Mouse (Mus musculus) embryonic facial prominence, embryonic 13.5 days (tissue): ENCODE measurements around the gene Dusp6. TPM values are rescaled to one million over a fixed set of nuclear protein-coding genes. Genes with fewer than 3 reads are reported as not detected.

Source experiments
- ATAC-seq: fragments of 200-750 bp; cut with Nextera tagmentation; 2 replicates; pipeline ENCODE4 v1.8.0; 2017; ENCODE audit warnings: low read depth; ENCODE audit not compliant: insufficient number of reproducible peaks, insufficient read depth, low FRiP score, low TSS enrichment
- H3K27ac ChIP-seq: fragments of 300-500 bp; sonication (generic); 2 replicates; pipeline ENCODE4 v1.5.1; 2015; ENCODE audit warnings: moderate library complexity, mild to moderate bottlenecking, inconsistent platforms
- H3K27me3 ChIP-seq: fragments of 300-500 bp; sonication (generic); 2 replicates; pipeline ENCODE4 v1.6.1; 2015; ENCODE audit warnings: mild to moderate bottlenecking, inconsistent platforms
- H3K36me3 ChIP-seq: fragments of 300-500 bp; sonication (generic); 2 replicates; pipeline ENCODE4 v1.6.1; 2015; ENCODE audit warnings: mild to moderate bottlenecking, inconsistent platforms
- H3K4me1 ChIP-seq: fragments of 300-500 bp; sonication (generic); 2 replicates; pipeline ENCODE4 v1.6.1; 2015; ENCODE audit warnings: inconsistent platforms
- H3K4me2 ChIP-seq: fragments of 300-500 bp; sonication (generic); 2 replicates; pipeline ENCODE4 v1.6.1; 2015; ENCODE audit warnings: moderate library complexity, mild to moderate bottlenecking, inconsistent platforms
- H3K4me3 ChIP-seq: fragments of 300-500 bp; sonication (generic); 2 replicates; pipeline ENCODE4 v1.5.1; 2015; ENCODE audit warnings: mild to moderate bottlenecking, inconsistent platforms
- H3K9ac ChIP-seq: fragments of 300-500 bp; sonication (generic); 2 replicates; pipeline ENCODE4 v1.6.1; 2015; ENCODE audit warnings: mild to moderate bottlenecking, inconsistent platforms
- H3K9me3 ChIP-seq: fragments of 300-500 bp; sonication (generic); 2 replicates; pipeline ENCODE4 v1.6.1; 2016; ENCODE audit warnings: inconsistent platforms
- WGBS: fragments of 180-500 bp; shearing (Covaris S2); methylation state at CpG from one replicate; pipeline ENCODE4 v1.1.7; 2015; ENCODE audit warnings: mixed read lengths; 5-methylcytosine and 5-hydroxymethylcytosine counted together
- polyA plus RNA-seq: library from polyadenylated mRNA; unstranded; fragments of >200 nt; fragmentation: Nextera tagmentation; extraction: Ambion mirVana; gene quantifications from 2 replicates; pipeline ENCODE4 v1.2.1, GENCODE M21; 2015

Gene Dusp6
- polyA plus RNA-seq, 1 experiment from 2014 or later: 61.9 TPM

DNA sequence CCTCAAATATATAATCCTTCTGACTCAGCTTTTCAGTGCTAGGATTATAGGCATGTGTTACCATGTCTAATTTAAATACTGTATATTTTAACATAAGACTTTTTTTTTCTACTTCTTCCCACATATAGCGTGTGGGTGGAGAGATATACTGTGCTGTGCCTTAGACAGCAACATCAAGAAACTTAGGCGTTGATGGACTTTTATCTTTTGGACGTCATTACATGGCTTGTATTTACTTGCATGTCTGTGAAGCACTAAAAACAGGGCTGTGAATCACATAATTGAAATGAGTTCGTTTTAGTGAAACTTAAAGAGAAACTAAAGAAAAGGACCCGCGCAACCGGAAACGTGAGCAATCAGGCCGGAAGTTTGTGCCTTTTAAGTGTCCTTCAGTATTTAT, 46.6 kb downstream of the Dusp6 start:
- Histone ChIP-seq H3K4me1 (no peaks in the 10 kb centered on the region), H3K36me3 (no peaks in the 10 kb centered on the region), H3K9ac (no peak overlapping the region), H3K27ac (no peak overlapping the region), H3K27me3 (no peaks in the 10 kb centered on the region), H3K9me3 (no peaks in the 10 kb centered on the region), H3K4me2 (no peak overlapping the region), H3K4me3 (no peak overlapping the region)
- ATAC-seq: no peak
- WGBS: 70% methylated on average over 9 of the region's 9 CpGs

DNA sequence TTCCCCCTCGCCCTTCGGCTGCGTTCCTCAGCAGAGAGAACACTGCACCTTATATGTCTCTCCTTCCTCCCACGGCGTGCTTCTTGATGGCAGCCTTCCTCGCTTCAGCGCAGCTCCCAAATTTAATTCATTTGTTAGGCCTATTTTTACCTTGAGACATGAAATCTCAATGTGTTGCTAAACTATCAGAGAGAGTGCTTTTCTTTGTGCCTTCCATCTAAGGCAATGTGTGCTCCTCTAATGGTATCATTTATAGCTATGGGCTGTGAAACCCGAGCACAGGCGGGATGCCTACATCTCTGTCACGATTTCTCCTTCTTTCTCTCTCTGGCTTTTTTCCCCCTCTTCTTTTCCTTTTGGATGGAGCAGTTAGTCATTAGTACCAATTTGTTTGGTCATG, 47.2 kb downstream of the Dusp6 start:
- Histone ChIP-seq H3K9me3 (no peaks in the 10 kb centered on the region), H3K27me3 (no peaks in the 10 kb centered on the region), H3K27ac (no peak overlapping the region), H3K4me1 (no peaks in the 10 kb centered on the region), H3K4me2 (no peak overlapping the region), H3K36me3 (no peaks in the 10 kb centered on the region), H3K9ac (no peak overlapping the region), H3K4me3 (no peak overlapping the region)
- ATAC-seq: no peak
- WGBS: 67% methylated on average over 10 of the region's 10 CpGs

DNA sequence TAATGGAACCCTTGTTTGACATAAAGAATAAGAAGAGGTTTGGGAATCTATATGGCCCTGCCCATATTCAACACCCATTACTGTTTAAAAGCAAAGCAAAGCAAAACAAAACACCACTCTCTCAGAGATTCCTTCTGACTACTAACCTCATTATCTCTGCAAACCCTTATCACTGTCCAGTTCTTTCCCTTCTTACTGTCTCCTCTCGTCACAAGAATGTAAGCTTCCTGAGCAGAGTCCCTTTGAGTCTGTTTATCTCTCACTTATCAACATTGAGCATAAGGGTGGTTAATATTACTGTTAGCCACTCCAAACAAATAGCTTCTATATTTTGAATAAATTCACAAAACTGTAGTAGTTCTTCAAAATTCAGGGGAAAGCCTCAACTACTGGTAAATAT, 48.9 kb downstream of the Dusp6 start:
- Histone ChIP-seq H3K36me3 (no peaks in the 10 kb centered on the region), H3K4me1 (no peaks in the 10 kb centered on the region), H3K4me2 (no peak overlapping the region), H3K9me3 (no peaks in the 10 kb centered on the region), H3K4me3 (no peak overlapping the region), H3K9ac (no peak overlapping the region), H3K27me3 (no peaks in the 10 kb centered on the region), H3K27ac (no peak overlapping the region)
- ATAC-seq: no peak
- WGBS: 83% methylated on average over 1 of the region's 1 CpGs

DNA sequence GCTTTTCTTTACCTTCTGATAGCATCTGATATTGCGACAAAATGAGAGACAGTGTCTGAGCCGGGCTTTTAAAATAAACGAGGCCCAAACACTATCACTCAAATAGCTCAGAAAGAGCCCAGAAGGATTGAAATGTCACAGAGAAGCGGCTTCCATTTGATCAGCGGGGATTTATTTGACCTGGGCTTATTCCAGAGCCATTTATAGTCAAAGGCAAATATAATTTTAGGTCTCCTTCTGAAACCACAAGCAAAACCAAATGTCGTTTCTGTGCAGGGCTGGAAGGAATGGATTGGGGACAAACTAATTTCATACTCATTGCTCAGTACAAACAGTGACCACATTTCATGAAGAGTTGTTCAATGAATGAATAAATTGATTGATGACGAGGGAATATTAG, 51.3 kb downstream of the Dusp6 start:
- Histone ChIP-seq H3K27me3 (no peaks in the 10 kb centered on the region), H3K36me3 (no peaks in the 10 kb centered on the region), H3K27ac (no peak overlapping the region), H3K9me3 (no peaks in the 10 kb centered on the region), H3K4me1 (no peaks in the 10 kb centered on the region), H3K4me3 (no peak overlapping the region), H3K9ac (no peak overlapping the region), H3K4me2 (no peak overlapping the region)
- ATAC-seq: no peak
- 55% methylated on average over 7 of the region's 7 CpGs for whole genome bisulfite sequencing

DNA sequence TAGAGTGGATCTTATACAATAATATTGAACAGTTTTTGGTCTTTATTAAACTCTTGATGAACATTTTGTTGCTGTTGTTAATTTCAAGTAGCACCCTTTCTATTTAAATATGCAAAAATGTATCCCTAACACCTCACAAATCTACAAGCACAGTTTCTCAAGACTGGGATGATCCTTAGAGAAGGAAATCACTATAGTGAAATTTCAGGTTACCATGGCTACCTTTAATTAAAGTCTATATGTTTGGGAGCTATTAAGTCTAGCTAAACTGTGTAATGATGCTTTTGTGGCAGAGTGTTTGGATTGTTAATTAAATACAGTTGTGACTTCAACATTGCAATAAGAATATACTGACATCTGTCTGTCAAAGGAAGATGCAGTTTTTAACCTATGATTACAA, 54.0 kb downstream of the Dusp6 start:
- no peaks in the 10 kb centered on the region for H3K4me1 ChIP-seq
- ATAC-seq: no peak
- H3K9ac ChIP-seq: no peak overlapping the region
- no peak overlapping the region for H3K27ac ChIP-seq
- no peaks in the 10 kb centered on the region for H3K9me3 ChIP-seq
- no peaks in the 10 kb centered on the region for H3K36me3 ChIP-seq
- no peak overlapping the region for H3K4me3 ChIP-seq
- H3K27me3 ChIP-seq: no peaks in the 10 kb centered on the region
- no peak overlapping the region for H3K4me2 ChIP-seq

Other genes with a start within 250 kb of the Dusp6 start
- 20.4 and 21.0 TPM in 2 replicates for gene Poc1b, start 156.2 kb upstream of the Dusp6 start, polyA plus RNA-seq
- 7.1 and 8.6 TPM in 2 replicates for gene Galnt4, start 155.1 kb upstream of the Dusp6 start, polyA plus RNA-seq
- gene Phxr2, start 136.9 kb upstream of the Dusp6 start, polyA plus RNA-seq: not detected in 2 replicates